Mouse (Mus musculus) midbrain, embryonic 11.5 days (tissue): Measurements from ENCODE around the gene Taf8. TPM values are rescaled to one million over a fixed set of nuclear protein-coding genes. Genes with fewer than 3 reads are reported as not detected.

Experiments
- ATAC-seq: fragments of 200-750 bp; cut with Nextera tagmentation; 2 replicates; pipeline ENCODE4 v1.8.0; 2017; ENCODE audit warnings: moderate TSS enrichment, moderate library complexity; ENCODE audit not compliant: low FRiP score
- DNase-seq: peaks from one replicate; pipeline ENCODE4 v3.0.0; 2015; ENCODE audit warnings: low spot score; ENCODE audit errors: missing footprints
- H3K27ac ChIP-seq: fragments of 300-500 bp; sonication (generic); 2 replicates; pipeline ENCODE4 v1.5.1; 2014; ENCODE audit warnings: low read depth, low read length
- H3K27me3 ChIP-seq: fragments of 300-500 bp; sonication (generic); 2 replicates; pipeline ENCODE4 v1.6.1; 2014; ENCODE audit warnings: mild to moderate bottlenecking, low read length, moderate library complexity, mixed read lengths; ENCODE audit not compliant: control insufficient read depth, insufficient read depth
- H3K36me3 ChIP-seq: fragments of 300-500 bp; sonication (generic); 2 replicates; pipeline ENCODE4 v1.6.1; 2014; ENCODE audit warnings: mild to moderate bottlenecking, low read length, moderate library complexity, mixed read lengths; ENCODE audit not compliant: control insufficient read depth, insufficient read depth
- H3K4me1 ChIP-seq: fragments of 300-500 bp; sonication (generic); 2 replicates; pipeline ENCODE4 v1.6.1; 2014; ENCODE audit warnings: low read length; ENCODE audit not compliant: control insufficient read depth, insufficient read depth
- H3K4me2 ChIP-seq: fragments of 300-500 bp; sonication (generic); 2 replicates; pipeline ENCODE4 v1.6.1; 2014; ENCODE audit warnings: mild to moderate bottlenecking, moderate library complexity
- H3K4me3 ChIP-seq: fragments of 300-500 bp; sonication (generic); 2 replicates; pipeline ENCODE4 v1.5.1; 2014; ENCODE audit warnings: low read depth, low read length
- H3K9ac ChIP-seq: fragments of 300-500 bp; sonication (generic); 2 replicates; pipeline ENCODE4 v1.6.1; 2014; ENCODE audit warnings: low read length
- H3K9me3 ChIP-seq: fragments of 300-500 bp; sonication (generic); 2 replicates; pipeline ENCODE4 v1.6.1; 2016; ENCODE audit warnings: low read length; ENCODE audit not compliant: control insufficient read depth
- WGBS: fragments of 180-500 bp; shearing (Covaris S2); extraction: QIAGEN DNeasy Blood & Tissue Kit; methylation state at CpG from one replicate; pipeline ENCODE4 v1.1.7; 2014; 5-methylcytosine and 5-hydroxymethylcytosine counted together
- polyA plus RNA-seq: library from polyadenylated mRNA; unstranded; fragments of >200 nt; fragmentation: Nextera tagmentation; extraction: Ambion mirVana; gene quantifications from 2 replicates; pipeline ENCODE4 v1.2.1, GENCODE M21; 2014

The Taf8 gene
- polyA plus RNA-seq, 1 experiment from 2014 or later, result 25.5 TPM

DNA sequence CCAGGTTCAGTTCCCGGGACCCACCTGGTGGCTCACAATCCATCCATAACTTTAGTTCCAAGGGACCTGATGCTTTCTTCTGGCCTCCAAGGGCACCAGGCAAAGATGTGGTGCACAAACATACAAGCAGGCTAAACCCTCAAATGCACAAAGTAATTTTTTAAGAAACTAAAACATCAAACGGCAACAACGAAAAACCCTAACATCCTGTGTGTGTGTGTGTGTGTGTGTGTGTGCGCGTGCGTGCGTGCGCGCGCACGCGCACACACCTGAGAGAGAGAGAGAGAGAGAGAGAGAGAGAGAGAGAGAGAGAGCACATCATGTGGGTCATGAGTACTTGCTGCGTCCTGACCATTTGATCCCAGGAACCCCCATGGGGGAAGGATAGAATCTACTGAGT lies 31.6 kb upstream of the Taf8 start:
- Histone ChIP-seq H3K4me1 (no peaks in the 10 kb centered on the region), H3K9me3 (no peaks in the 10 kb centered on the region), H3K9ac (no peak overlapping the region), H3K27ac (no peak overlapping the region), H3K27me3 (no peaks in the 10 kb centered on the region), H3K36me3 (no peaks in the 10 kb centered on the region), H3K4me3 (no peak overlapping the region), H3K4me2 (no peak overlapping the region)
- no peak for ATAC-seq
- 95% methylated on average over 13 of the region's 13 CpGs for WGBS
- DNase-seq, result no peak

- no peaks in the 10 kb centered on the region for H3K36me3 ChIP-seq
- no peak overlapping the region for H3K4me3 ChIP-seq
- DNase-seq (no peak), ATAC-seq (no peak)
- WGBS, result 91% methylated on average over 5 of the region's 5 CpGs
- peaks cover 4% of the 10 kb centered on the region for H3K4me1 ChIP-seq
- no peaks in the 10 kb centered on the region for H3K27me3 ChIP-seq
- H3K9me3 ChIP-seq, result no peaks in the 10 kb centered on the region
- no peak overlapping the region for H3K27ac ChIP-seq
- no peak overlapping the region for H3K9ac ChIP-seq
- no peak overlapping the region for H3K4me2 ChIP-seq
Measured at GRCm38 (mm10) chr17:47532364-47532763, 30.3 kb upstream of the Taf8 start.

GRCm38 (mm10) chr17:47531387-47531818 lies 29.3 kb upstream of the Taf8 start:
- H3K36me3 ChIP-seq, result no peaks in the 10 kb centered on the region
- DNase-seq, result no peak
- no peak overlapping the region for H3K4me3 ChIP-seq
- H3K4me2 ChIP-seq, result no peak overlapping the region
- H3K9ac ChIP-seq, result no peak overlapping the region
- WGBS, result 53% methylated on average over 10 of the region's 10 CpGs
- ATAC-seq, result no peak
- no peaks in the 10 kb centered on the region for H3K9me3 ChIP-seq
- H3K27me3 ChIP-seq, result no peaks in the 10 kb centered on the region
- peaks cover 5% of the 10 kb centered on the region for H3K4me1 ChIP-seq
- no peak overlapping the region for H3K27ac ChIP-seq

- H3K9me3 ChIP-seq, result no peaks in the 10 kb centered on the region
- H3K4me1 ChIP-seq, result peaks cover 5% of the 10 kb centered on the region
- H3K9ac ChIP-seq, result no peak overlapping the region
- ATAC-seq (no peak), DNase-seq (no peak)
- H3K4me3 ChIP-seq, result no peak overlapping the region
- H3K36me3 ChIP-seq, result no peaks in the 10 kb centered on the region
- WGBS, result 91% methylated on average over 11 of the region's 11 CpGs
- H3K27me3 ChIP-seq, result no peaks in the 10 kb centered on the region
- H3K27ac ChIP-seq, result no peak overlapping the region
- H3K4me2 ChIP-seq, result no peak overlapping the region
Measured at GRCm38 (mm10) chr17:47529595-47529994, 27.5 kb upstream of the Taf8 start.

- DNase-seq, result no peak
- no peaks in the 10 kb centered on the region for H3K27me3 ChIP-seq
- no peak overlapping the region for H3K4me2 ChIP-seq
- peak; percentile 57; the same call in 1 of the 2 replicates for ATAC-seq
- WGBS, result 70% methylated on average over 8 of the region's 8 CpGs
- no peak overlapping the region; the same call in 1 of the 2 replicates for H3K27ac ChIP-seq
- H3K36me3 ChIP-seq, result no peaks in the 10 kb centered on the region
- H3K9ac ChIP-seq, result no peak overlapping the region
- H3K4me3 ChIP-seq, result no peak overlapping the region
- peaks cover 5% of the 10 kb centered on the region for H3K4me1 ChIP-seq
- no peaks in the 10 kb centered on the region for H3K9me3 ChIP-seq
Measured at GRCm38 (mm10) chr17:47528919-47529318, 26.8 kb upstream of the Taf8 start.

- H3K9me3 ChIP-seq, result no peaks in the 10 kb centered on the region
- 0 out of 2 replicates have a peak, but pooled peaks have one; percentile 12 for ATAC-seq
- H3K4me2 ChIP-seq, result no peak overlapping the region
- no peaks in the 10 kb centered on the region for H3K27me3 ChIP-seq
- H3K4me1 ChIP-seq, result peaks cover 7% of the 10 kb centered on the region
- DNase-seq, result no peak
- no peak overlapping the region for H3K27ac ChIP-seq
- no peak overlapping the region for H3K4me3 ChIP-seq
- H3K36me3 ChIP-seq, result no peaks in the 10 kb centered on the region
- H3K9ac ChIP-seq, result peak overlapping the region; percentile 33; the same call in 1 of the 2 replicates
- 52% methylated on average over 10 of the region's 10 CpGs for WGBS
Measured at GRCm38 (mm10) chr17:47527581-47528300, 25.6 kb upstream of the Taf8 start.

DNA sequence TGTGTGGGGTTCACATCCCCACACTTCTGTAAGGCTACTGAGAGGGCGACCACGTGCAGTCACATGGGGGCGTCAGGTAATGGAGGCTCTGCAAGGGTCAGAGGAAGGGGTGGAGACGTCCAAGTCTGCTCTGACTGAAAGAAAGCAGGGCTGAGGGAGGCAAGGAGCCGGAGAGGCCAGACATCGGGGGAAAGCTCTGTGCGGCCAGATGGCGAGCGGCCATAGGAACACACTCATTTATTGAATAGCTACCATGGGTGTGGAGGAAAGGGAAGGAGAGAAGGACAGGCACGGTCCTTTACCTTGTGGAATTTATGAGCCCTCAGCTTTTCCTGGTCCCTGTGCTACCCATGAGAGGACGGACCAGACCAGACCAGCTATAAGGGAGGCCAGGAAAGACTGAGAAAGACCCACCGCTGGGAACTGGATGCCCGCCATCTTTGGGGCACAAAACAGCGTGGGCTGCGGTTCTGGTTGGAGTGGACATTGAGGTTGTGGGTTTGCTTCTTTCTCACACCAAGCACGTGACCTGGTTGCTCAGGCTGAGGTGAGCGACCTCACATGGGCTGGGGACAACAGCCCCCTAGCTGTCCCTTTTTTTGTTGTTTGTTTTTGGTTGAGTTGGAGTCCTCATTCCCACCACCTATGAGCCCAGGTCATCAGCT lies 24.9 kb upstream of the Taf8 start:
- no peaks in the 10 kb centered on the region for H3K36me3 ChIP-seq
- H3K4me3 ChIP-seq, result no peak overlapping the region
- WGBS, result 86% methylated on average over 17 of the region's 17 CpGs
- H3K27me3 ChIP-seq, result no peaks in the 10 kb centered on the region
- H3K27ac ChIP-seq, result no peak overlapping the region
- H3K4me1 ChIP-seq, result peaks cover 14% of the 10 kb centered on the region
- no peak overlapping the region for H3K4me2 ChIP-seq
- no peaks in the 10 kb centered on the region for H3K9me3 ChIP-seq
- ATAC-seq, result no peak
- no peak for DNase-seq
- H3K9ac ChIP-seq, result peak overlapping the region; percentile 33; the same call in 1 of the 2 replicates

GRCm38 (mm10) chr17:47524991-47525390 lies 22.9 kb upstream of the Taf8 start:
- H3K9me3 ChIP-seq, result no peaks in the 10 kb centered on the region
- no peaks in the 10 kb centered on the region for H3K36me3 ChIP-seq
- H3K27me3 ChIP-seq, result no peaks in the 10 kb centered on the region
- ATAC-seq (no peak), DNase-seq (no peak)
- WGBS, result 92% methylated on average over 6 of the region's 6 CpGs
- H3K27ac ChIP-seq, result no peak overlapping the region
- peaks cover 21% of the 10 kb centered on the region for H3K4me1 ChIP-seq
- no peak overlapping the region for H3K9ac ChIP-seq
- no peak overlapping the region for H3K4me2 ChIP-seq
- no peak overlapping the region for H3K4me3 ChIP-seq

DNA sequence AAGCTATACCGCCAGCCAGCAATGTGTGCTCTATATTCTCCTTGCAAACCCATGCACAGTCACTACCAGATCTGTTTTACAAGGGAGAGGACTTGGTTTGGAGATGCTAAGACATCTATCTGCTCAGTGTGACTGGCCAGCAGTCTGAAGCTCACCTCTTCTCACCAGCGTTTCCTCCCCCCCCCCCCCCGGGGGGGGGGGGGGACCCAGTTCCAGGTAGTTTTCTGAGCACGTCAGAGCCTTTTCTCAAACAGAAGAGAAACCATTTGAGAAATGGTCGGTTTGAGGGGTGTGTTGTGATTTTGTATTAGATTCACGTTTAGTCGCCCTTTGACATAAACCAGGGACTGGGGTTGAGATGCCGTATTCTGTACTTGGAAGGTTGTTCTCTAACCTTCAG lies 22.0 kb upstream of the Taf8 start:
- no peak overlapping the region for H3K27ac ChIP-seq
- H3K9me3 ChIP-seq, result no peaks in the 10 kb centered on the region
- no peak overlapping the region for H3K4me3 ChIP-seq
- H3K4me2 ChIP-seq, result no peak overlapping the region
- peaks cover 21% of the 10 kb centered on the region for H3K4me1 ChIP-seq
- no peaks in the 10 kb centered on the region for H3K27me3 ChIP-seq
- no peak for ATAC-seq
- 82% methylated on average over 8 of the region's 8 CpGs for WGBS
- H3K9ac ChIP-seq, result no peak overlapping the region
- no peak for DNase-seq
- no peaks in the 10 kb centered on the region for H3K36me3 ChIP-seq
